Mouse (Mus musculus) limb, embryonic 14.5 days (tissue): Measurements from ENCODE around the gene Dupd1. TPM values are rescaled to one million over a fixed set of nuclear protein-coding genes. Genes with fewer than 3 reads are reported as not detected.

ENCODE experiments used
- ATAC-seq: fragments of 200-750 bp; cut with Nextera tagmentation; 2 replicates; pipeline ENCODE4 v1.8.0; 2017; ENCODE audit warnings: low read depth, moderate number of reproducible peaks, moderate TSS enrichment; ENCODE audit not compliant: low FRiP score
- DNase-seq: peaks from one replicate; pipeline ENCODE4 v3.0.0-alpha.2; 2015; ENCODE audit warnings: low spot score
- H3K27ac ChIP-seq: fragments of 300-500 bp; sonication (generic); replicated peaks from 2 replicates; pipeline ENCODE4 v1.5.1; 2014; ENCODE audit warnings: low read depth, mild to moderate bottlenecking, low read length, moderate library complexity, mixed read lengths
- H3K27me3 ChIP-seq: fragments of 300-500 bp; sonication (generic); 2 replicates; pipeline ENCODE4 v1.6.1; 2014; ENCODE audit warnings: low read length, mixed read lengths; ENCODE audit not compliant: control insufficient read depth, insufficient read depth
- H3K36me3 ChIP-seq: fragments of 300-500 bp; sonication (generic); 2 replicates; pipeline ENCODE4 v1.6.1; 2014; ENCODE audit warnings: mild to moderate bottlenecking, low read length, moderate library complexity, mixed read lengths; ENCODE audit not compliant: control insufficient read depth, insufficient read depth
- H3K4me1 ChIP-seq: fragments of 300-500 bp; sonication (generic); 2 replicates; pipeline ENCODE4 v1.6.1; 2014; ENCODE audit warnings: antibody characterized with exemption, low read length, mixed read lengths; ENCODE audit not compliant: control insufficient read depth, insufficient read depth
- H3K4me2 ChIP-seq: fragments of 300-500 bp; sonication (generic); replicated peaks from 2 replicates; pipeline ENCODE4 v1.6.1; 2014; ENCODE audit warnings: low read depth, mild to moderate bottlenecking, low read length, moderate library complexity; ENCODE audit not compliant: severe bottlenecking
- H3K4me3 ChIP-seq: fragments of 300-500 bp; sonication (generic); replicated peaks from 2 replicates; pipeline ENCODE4 v1.5.1; 2014; ENCODE audit warnings: low read length
- H3K9ac ChIP-seq: fragments of 300-500 bp; sonication (generic); 2 replicates; pipeline ENCODE4 v1.6.1; 2014; ENCODE audit warnings: mild to moderate bottlenecking, low read depth, low read length, moderate library complexity; ENCODE audit not compliant: severe bottlenecking
- H3K9me3 ChIP-seq: fragments of 300-500 bp; sonication (generic); 2 replicates; pipeline ENCODE4 v1.6.1; 2016; ENCODE audit warnings: low read length; ENCODE audit not compliant: control insufficient read depth
- POLR2A ChIP-seq: fragments of 200-500 bp; IDR thresholded peaks from 2 replicates; pipeline ENCODE4 v1.8.0; 2012; ENCODE audit warnings: inconsistent platforms, mild to moderate bottlenecking, moderate library complexity, borderline replicate concordance; ENCODE audit not compliant: insufficient read depth, insufficient read length; ENCODE audit errors: extremely low read depth
- WGBS: fragments of 180-500 bp; shearing (Covaris S2); extraction: QIAGEN DNeasy Blood & Tissue Kit; methylation state at CpG from one replicate; pipeline ENCODE4 v1.1.7; 2014; 5-methylcytosine and 5-hydroxymethylcytosine counted together
- polyA plus RNA-seq, 2 experiments: library from polyadenylated mRNA; depleted of rRNA in 1 of 2; stranded (reverse) in 1 of 2; unstranded in 1 of 2; fragments of >200 nt; fragmentation: Nextera tagmentation in 1 of 2; extraction: Ambion mirVana in 1 of 2; gene quantifications; 2 replicates each; pipeline versions ENCODE4 v1.2.1 to v1.2.3; 2012 to 2014

Gene Dupd1
- polyA plus RNA-seq, 2 experiments, result 0.47 to 0.76 TPM

DNA sequence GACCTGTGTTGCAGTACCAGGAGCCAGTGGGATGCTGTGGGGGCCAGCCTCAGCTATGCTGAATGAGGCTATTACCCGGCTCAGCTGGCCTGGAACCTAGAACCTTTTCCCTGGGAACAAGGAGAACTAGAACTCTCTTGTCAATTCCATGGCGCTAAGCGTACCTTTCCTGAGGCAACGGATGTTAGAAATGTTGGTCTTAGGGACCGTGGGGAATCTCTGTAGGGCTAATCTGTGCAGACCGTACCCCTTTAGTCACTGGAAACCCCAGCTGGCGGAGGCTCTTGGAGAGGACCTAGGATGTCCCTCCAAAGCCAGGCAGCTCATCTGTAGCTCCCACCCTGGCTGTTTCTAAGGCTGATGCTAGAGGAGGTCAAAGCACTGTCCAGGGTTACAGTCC is 26.0 kb upstream of the Dupd1 start:
- 95% methylated on average over 7 of the region's 7 CpGs for WGBS
- H3K9ac ChIP-seq, result no peak overlapping the region

GRCm38 (mm10) chr14:21733131-21733905 is 18.9 kb upstream of the Dupd1 start:
- TF ChIP-seq POLR2A, result no peak
- WGBS, result 93% methylated on average over 15 of the region's 15 CpGs

More for the DNA sequence above, 26.0 kb upstream of the Dupd1 start:
- no peak for ATAC-seq
- H3K4me2 ChIP-seq, result no peak overlapping the region
- no peaks in the 10 kb centered on the region for H3K27me3 ChIP-seq
- H3K27ac ChIP-seq, result no peak overlapping the region
- TF ChIP-seq POLR2A, result no peak
- no peaks in the 10 kb centered on the region for H3K36me3 ChIP-seq
- no peaks in the 10 kb centered on the region for H3K4me1 ChIP-seq
- no peak overlapping the region for H3K4me3 ChIP-seq
- no peaks in the 10 kb centered on the region for H3K9me3 ChIP-seq
- no peak for DNase-seq

DNA sequence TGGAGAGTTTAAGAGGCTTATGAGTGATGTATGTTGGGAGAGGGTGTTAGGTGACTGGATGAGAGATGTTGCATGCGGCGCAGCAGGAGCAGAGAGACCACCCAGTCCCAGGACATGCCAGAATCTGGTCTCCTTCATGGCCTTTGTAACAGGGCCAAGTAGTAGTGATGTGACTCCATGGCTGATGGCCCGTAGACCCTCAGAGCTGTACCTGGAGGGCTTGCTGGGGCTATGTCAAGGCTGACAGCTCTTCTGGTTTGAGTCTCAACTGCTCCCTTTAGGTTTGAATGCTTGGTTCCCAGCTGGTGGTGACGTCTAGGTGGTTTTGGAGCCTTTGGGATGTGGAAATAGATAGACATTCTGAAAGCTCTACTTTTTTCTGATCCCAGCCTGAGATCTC is 15.6 kb upstream of the Dupd1 start:
- Histone ChIP-seq H3K9me3 (no peaks in the 10 kb centered on the region), H3K27ac (no peak overlapping the region), H3K36me3 (no peaks in the 10 kb centered on the region), H3K4me2 (no peak overlapping the region), H3K27me3 (no peaks in the 10 kb centered on the region), H3K4me1 (no peaks in the 10 kb centered on the region), H3K9ac (no peak overlapping the region), H3K4me3 (no peak overlapping the region)
- DNase-seq (no peak), ATAC-seq (no peak)
- WGBS, result 89% methylated on average over 4 of the region's 4 CpGs
- TF ChIP-seq POLR2A, result no peak

More at GRCm38 (mm10) chr14:21733131-21733905, 18.9 kb upstream of the Dupd1 start:
- DNase-seq (no peak), ATAC-seq (no peak)
- H3K4me2 ChIP-seq, result no peak overlapping the region
- no peaks in the 10 kb centered on the region for H3K36me3 ChIP-seq
- no peaks in the 10 kb centered on the region for H3K27me3 ChIP-seq
- H3K9me3 ChIP-seq, result no peaks in the 10 kb centered on the region
- H3K27ac ChIP-seq, result no peak overlapping the region
- no peaks in the 10 kb centered on the region for H3K4me1 ChIP-seq
- H3K9ac ChIP-seq, result no peak overlapping the region
- H3K4me3 ChIP-seq, result no peak overlapping the region

GRCm38 (mm10) chr14:21729031-21729732 is 14.8 kb upstream of the Dupd1 start:
- no peak for ATAC-seq
- H3K4me3 ChIP-seq, result no peak overlapping the region
- H3K27me3 ChIP-seq, result no peaks in the 10 kb centered on the region
- H3K9ac ChIP-seq, result no peak overlapping the region
- 67% methylated on average over 6 of the region's 6 CpGs for WGBS
- H3K4me1 ChIP-seq, result no peaks in the 10 kb centered on the region
- no peak for DNase-seq
- TF ChIP-seq POLR2A, result no peak
- H3K27ac ChIP-seq, result no peak overlapping the region
- no peaks in the 10 kb centered on the region for H3K36me3 ChIP-seq
- no peaks in the 10 kb centered on the region for H3K9me3 ChIP-seq
- H3K4me2 ChIP-seq, result no peak overlapping the region

DNA sequence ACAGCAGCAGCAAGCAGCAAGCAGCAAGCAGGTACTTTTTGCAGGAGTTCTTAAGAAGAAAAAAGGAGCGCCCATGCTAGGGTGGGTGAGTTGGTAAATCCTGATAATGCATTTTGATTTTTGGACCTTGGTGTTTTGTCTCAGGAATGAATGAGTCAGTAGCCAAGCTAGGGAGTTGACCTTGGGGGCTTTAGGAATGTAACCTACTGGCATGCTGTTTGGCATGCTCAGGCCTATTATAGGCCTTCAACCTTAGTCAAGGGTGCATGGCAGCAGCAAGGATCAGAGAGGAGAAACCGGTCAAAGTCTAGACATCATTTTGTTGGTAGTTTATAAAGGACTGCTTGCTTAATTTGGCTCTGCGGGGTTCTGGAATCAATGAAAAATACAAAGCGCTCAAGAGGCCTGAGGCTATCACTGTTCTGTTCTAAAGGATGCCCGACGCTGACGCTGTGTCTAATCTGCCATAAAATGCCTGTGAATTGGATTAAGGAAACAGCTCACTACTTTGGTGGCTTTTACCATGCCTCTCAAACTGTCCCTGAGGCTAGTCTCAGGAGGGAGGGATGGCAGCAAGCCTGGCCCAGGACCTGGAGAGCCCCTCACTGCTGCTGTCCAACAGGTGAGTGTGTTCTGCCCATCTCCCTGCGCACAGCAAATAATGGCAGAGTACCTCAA is 7.8 kb upstream of the Dupd1 start:
- no peak overlapping the region for H3K27ac ChIP-seq
- peaks cover 10% of the 10 kb centered on the region for H3K4me1 ChIP-seq
- WGBS, result 51% methylated on average over 8 of the region's 8 CpGs
- no peak overlapping the region for H3K4me2 ChIP-seq
- H3K36me3 ChIP-seq, result no peaks in the 10 kb centered on the region
- H3K9ac ChIP-seq, result no peak overlapping the region
- peaks cover 5% of the 10 kb centered on the region; the same call in 1 of the 2 replicates for H3K9me3 ChIP-seq
- ATAC-seq (no peak), DNase-seq (no peak)
- no peak for TF ChIP-seq POLR2A
- no peak overlapping the region for H3K4me3 ChIP-seq
- no peaks in the 10 kb centered on the region for H3K27me3 ChIP-seq
